Mouse (Mus musculus) adrenal gland, postnatal 10 days (tissue): ENCODE data around the gene Gm10521. TPM values are rescaled to one million over a fixed set of nuclear protein-coding genes. Genes with fewer than 3 reads are reported as not detected.

Source experiments
- total RNA-seq, 2 experiments: library from RNA; stranded (reverse); gene quantifications; 2 replicates each; pipeline ENCODE4 v1.2.3; 2021

Gene Gm10521
- total RNA-seq, 2 experiments from 2014 or later = 0.39 TPM

Other genes with a start within 250 kb of the Gm10521 start
- 1 to 10 TPM; 1.1 TPM for gene Slamf7, start 242.6 kb upstream of the Gm10521 start, total RNA-seq
- 1 to 10 TPM; 4.7 TPM for gene Cd48, start 213.7 kb upstream of the Gm10521 start, total RNA-seq
- under 1 TPM; 0.45 to 0.54 TPM for gene Slamf1, start 128.5 kb upstream of the Gm10521 start, total RNA-seq
- gene Cd84, start 56.0 kb upstream of the Gm10521 start, total RNA-seq = 1 to 10 TPM; 5.3 to 6.2 TPM
- 1 to 10 TPM; 1.8 to 2.6 TPM for gene Slamf6, start 21.9 kb downstream of the Gm10521 start, total RNA-seq
- 10 to 100 TPM in 1 of 2 experiments, 1 to 10 TPM in 1; 6.3 to 10.6 TPM for gene Vangl2, start 132.8 kb downstream of the Gm10521 start, total RNA-seq
- gene Nhlh1, start 161.9 kb downstream of the Gm10521 start, total RNA-seq = under 1 TPM in 1 of 2 experiments, not detected in 1; 0.09 TPM
- 100 to 1,000 TPM; 150 to 151 TPM for gene Copa, start 186.9 kb downstream of the Gm10521 start, total RNA-seq
- 10 to 100 TPM; 81.0 to 93.0 TPM for gene Ncstn, start 187.1 kb downstream of the Gm10521 start, total RNA-seq
- 100 to 1,000 TPM; 154 to 172 TPM for gene Pex19, start 231.1 kb downstream of the Gm10521 start, total RNA-seq